Mouse (Mus musculus): ENCODE data around the gene Hist1h3e. TPM values are rescaled to one million over a fixed set of nuclear protein-coding genes. Genes with fewer than 3 reads are reported as not detected.
"Not testable (repeated sequence)": the region's sequence is repeated elsewhere in the genome, so short reads cannot be mapped to it uniquely, and the experiment has no call there.

Gene Hist1h3e
- total RNA-seq, 1 experiment from 2014 or later, result 153 TPM

GRCm38 (mm10) chr13:23585442-23586098 is 23.4 kb upstream of the Hist1h3e start:
- peak; percentile 79 for ATAC-seq (replicated peaks in 1 of 2; ENCODE audit: insufficient read depth in 1 of 2, low FRiP score in 2 of 2, low TSS enrichment in 1 of 2, low read depth in 1 of 2, poor library complexity in 2 of 2, severe bottlenecking in 2 of 2)

DNA sequence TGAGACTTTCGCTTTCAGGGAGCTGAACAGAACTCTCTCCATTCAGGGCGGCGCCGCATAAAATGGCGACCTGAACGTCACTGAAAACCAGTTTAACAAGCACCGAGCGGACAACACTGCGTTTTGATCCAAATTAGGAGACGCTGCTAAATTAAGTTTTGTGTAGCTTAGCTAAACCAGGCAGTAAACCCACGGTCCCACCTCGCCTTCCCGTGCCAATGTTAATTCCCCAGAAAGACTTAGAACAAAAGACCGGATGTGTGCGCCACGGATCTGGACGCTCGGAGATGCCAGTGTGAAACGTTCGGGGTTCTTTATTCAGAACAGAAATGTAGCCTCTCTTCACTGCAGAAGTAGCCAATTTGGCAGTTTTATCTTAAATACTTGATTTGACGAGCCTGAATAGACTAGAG is 22.9 kb upstream of the Hist1h3e start:
- ATAC-seq (replicated peaks in 1 of 2; ENCODE audit: insufficient read depth in 1 of 2, low FRiP score in 2 of 2, low TSS enrichment in 1 of 2, low read depth in 1 of 2, poor library complexity in 2 of 2, severe bottlenecking in 2 of 2), result 0 out of 4 replicates have a peak, but pooled peaks of 1 of the 2 experiments have one; percentile 22

- no peak for ATAC-seq (replicated peaks in 1 of 2; ENCODE audit: insufficient read depth in 1 of 2, low FRiP score in 2 of 2, low TSS enrichment in 1 of 2, low read depth in 1 of 2, poor library complexity in 2 of 2, severe bottlenecking in 2 of 2)
Observed at GRCm38 (mm10) chr13:23584331-23584730, 22.2 kb upstream of the Hist1h3e start.

- no peak for ATAC-seq (replicated peaks in 1 of 2; ENCODE audit: insufficient read depth in 1 of 2, low FRiP score in 2 of 2, low TSS enrichment in 1 of 2, low read depth in 1 of 2, poor library complexity in 2 of 2, severe bottlenecking in 2 of 2)
Observed at GRCm38 (mm10) chr13:23583387-23584068, 21.4 kb upstream of the Hist1h3e start.

- no peak for ATAC-seq (replicated peaks in 1 of 2; ENCODE audit: insufficient read depth in 1 of 2, low FRiP score in 2 of 2, low TSS enrichment in 1 of 2, low read depth in 1 of 2, poor library complexity in 2 of 2, severe bottlenecking in 2 of 2)
Observed at GRCm38 (mm10) chr13:23582219-23583056, 20.3 kb upstream of the Hist1h3e start.

DNA sequence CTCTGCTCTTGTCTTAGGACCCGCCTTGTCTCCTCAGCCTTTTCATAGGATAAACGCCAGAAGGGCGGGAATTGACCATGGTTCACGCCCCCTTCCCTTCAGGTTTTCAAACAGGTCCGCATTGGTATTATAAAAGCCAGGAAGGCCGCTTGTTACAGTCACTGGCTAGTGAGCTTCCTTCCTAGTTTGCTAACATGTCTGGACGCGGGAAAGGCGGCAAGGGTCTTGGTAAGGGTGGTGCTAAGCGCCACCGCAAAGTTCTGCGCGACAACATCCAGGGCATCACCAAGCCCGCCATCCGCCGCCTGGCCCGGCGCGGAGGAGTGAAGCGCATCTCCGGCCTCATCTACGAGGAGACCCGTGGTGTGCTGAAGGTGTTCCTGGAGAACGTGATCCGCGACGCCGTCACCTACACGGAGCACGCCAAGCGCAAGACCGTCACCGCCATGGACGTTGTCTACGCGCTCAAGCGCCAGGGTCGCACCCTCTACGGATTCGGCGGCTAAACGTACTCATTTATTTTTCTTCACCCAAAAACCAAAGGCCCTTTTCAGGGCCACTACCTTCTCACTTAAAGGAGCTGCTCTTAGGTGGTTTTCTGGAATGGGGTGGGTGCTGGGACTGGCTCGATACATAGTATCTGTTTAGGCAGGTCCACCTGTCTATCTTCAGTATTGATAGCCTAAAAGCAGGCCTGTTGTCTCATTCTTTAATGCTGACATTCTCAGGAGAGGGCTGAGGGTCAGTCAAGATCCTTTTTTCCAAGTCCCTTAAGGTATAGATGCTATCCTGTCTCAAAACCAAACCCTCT is 19.4 kb upstream of the Hist1h3e start, which contains the start of gene Hist1h4d:
Hist1h4d (plus strand) TSS at position 191 of the 811 bp plus-strand sequence.
- peak; percentile 81 to 83 for ATAC-seq (replicated peaks in 1 of 2; ENCODE audit: insufficient read depth in 1 of 2, low FRiP score in 2 of 2, low TSS enrichment in 1 of 2, low read depth in 1 of 2, poor library complexity in 2 of 2, severe bottlenecking in 2 of 2)

- no peak for ATAC-seq (replicated peaks in 1 of 2; ENCODE audit: insufficient read depth in 1 of 2, low FRiP score in 2 of 2, low TSS enrichment in 1 of 2, low read depth in 1 of 2, poor library complexity in 2 of 2, severe bottlenecking in 2 of 2)
Observed at GRCm38 (mm10) chr13:23577835-23578234, 15.7 kb upstream of the Hist1h3e start.

DNA sequence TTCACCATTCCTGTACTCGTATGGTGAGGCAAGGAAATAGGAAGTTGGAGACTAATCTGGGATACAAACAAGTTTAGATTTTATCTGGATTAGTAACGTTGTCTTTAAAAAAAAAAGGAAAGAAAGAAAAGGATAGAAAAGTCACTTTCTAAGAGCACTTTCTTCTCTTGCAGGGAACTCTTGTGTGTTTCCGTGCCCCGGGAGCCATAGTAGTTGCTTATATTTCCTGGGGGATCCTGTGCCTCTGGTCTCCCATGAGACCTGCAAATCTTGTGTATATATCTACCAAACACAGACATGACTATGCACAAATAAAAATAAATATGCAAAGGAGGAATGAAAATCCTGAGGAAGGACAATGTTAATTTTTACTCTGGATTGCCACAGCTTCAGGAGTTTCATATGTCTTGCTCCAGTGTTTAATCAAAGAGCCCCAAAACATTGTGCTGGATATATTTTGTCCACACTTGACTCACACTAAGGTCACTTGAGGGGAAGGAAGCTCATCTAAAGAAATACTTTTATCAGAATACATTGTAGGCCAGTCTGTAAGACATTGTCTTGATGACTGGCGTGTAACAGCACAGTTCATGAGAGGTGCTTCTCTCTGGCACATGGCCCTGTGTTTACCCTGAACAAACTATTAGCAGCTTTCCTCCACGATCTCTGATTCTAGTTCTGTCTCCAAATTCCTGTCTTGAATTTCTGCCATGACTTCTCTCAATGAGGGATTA is 14.9 kb upstream of the Hist1h3e start:
- ATAC-seq (replicated peaks in 1 of 2; ENCODE audit: insufficient read depth in 1 of 2, low FRiP score in 2 of 2, low TSS enrichment in 1 of 2, low read depth in 1 of 2, poor library complexity in 2 of 2, severe bottlenecking in 2 of 2), result no peak

DNA sequence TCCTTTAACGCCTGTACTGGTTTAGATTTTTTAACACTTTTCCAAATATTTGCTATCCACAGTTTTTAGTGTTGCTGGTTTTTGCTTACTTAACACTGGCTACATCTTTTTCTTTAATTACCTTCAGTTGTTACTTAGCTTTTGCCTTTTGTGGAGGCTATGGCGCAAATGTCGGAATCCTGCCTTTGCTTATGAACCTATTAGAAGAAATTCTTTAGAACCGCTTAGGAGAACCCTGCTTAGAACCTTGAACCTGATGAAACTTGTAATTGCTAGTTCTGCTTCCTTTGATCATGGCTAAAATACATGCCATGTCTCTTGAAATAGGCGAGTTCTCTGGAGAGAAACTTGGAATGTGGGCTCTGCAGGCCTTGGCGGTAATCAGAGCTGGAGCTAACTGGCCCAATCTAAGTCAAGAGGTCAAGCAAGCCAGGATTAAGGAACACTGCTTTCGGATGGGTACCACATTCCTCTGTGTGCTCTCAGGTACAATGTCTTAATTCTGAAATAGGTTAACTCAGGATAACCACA is 14.2 kb upstream of the Hist1h3e start:
- no peak for ATAC-seq (replicated peaks in 1 of 2; ENCODE audit: insufficient read depth in 1 of 2, low FRiP score in 2 of 2, low TSS enrichment in 1 of 2, low read depth in 1 of 2, poor library complexity in 2 of 2, severe bottlenecking in 2 of 2)

DNA sequence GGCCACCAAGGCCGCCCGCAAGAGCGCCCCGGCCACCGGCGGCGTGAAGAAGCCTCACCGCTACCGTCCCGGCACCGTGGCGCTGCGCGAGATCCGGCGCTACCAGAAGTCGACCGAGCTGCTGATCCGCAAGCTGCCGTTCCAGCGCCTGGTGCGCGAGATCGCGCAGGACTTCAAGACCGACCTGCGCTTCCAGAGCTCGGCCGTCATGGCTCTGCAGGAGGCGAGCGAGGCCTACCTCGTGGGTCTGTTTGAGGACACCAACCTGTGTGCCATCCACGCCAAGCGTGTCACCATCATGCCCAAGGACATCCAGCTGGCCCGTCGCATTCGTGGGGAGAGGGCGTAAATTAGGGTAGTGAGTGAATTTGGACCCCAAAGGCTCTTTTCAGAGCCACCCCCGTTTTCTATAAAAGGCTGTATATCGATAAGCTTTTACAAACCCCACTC is 13.7 kb upstream of the Hist1h3e start:
- not testable (repeated sequence) for ATAC-seq (replicated peaks in 1 of 2; ENCODE audit: insufficient read depth in 1 of 2, low FRiP score in 2 of 2, low TSS enrichment in 1 of 2, low read depth in 1 of 2, poor library complexity in 2 of 2, severe bottlenecking in 2 of 2)

- ATAC-seq (replicated peaks in 1 of 2; ENCODE audit: insufficient read depth in 1 of 2, low FRiP score in 2 of 2, low TSS enrichment in 1 of 2, low read depth in 1 of 2, poor library complexity in 2 of 2, severe bottlenecking in 2 of 2), result peak; percentile 35 to 47; a peak in 3 of 4 replicates
Observed at GRCm38 (mm10) chr13:23575271-23575851, 13.2 kb upstream of the Hist1h3e start, which contains the start of gene Hist1h3d. TSS of gene Hist1h3d (plus strand) at chr13:23575763.

- not testable (repeated sequence) for ATAC-seq (replicated peaks in 1 of 2; ENCODE audit: insufficient read depth in 1 of 2, low FRiP score in 2 of 2, low TSS enrichment in 1 of 2, low read depth in 1 of 2, poor library complexity in 2 of 2, severe bottlenecking in 2 of 2)
Observed at GRCm38 (mm10) chr13:23574546-23575170, 12.5 kb upstream of the Hist1h3e start.

- ATAC-seq (replicated peaks in 1 of 2; ENCODE audit: insufficient read depth in 1 of 2, low FRiP score in 2 of 2, low TSS enrichment in 1 of 2, low read depth in 1 of 2, poor library complexity in 2 of 2, severe bottlenecking in 2 of 2), result peak; percentile 82 to 83
Observed at GRCm38 (mm10) chr13:23573898-23574524, 11.8 kb upstream of the Hist1h3e start, which contains the start of the genes Hist1h2bf and Hist1h2ad. TSS of gene Hist1h2bf (minus strand) at chr13:23574196. TSS of gene Hist1h2ad (plus strand) at chr13:23574381.

DNA sequence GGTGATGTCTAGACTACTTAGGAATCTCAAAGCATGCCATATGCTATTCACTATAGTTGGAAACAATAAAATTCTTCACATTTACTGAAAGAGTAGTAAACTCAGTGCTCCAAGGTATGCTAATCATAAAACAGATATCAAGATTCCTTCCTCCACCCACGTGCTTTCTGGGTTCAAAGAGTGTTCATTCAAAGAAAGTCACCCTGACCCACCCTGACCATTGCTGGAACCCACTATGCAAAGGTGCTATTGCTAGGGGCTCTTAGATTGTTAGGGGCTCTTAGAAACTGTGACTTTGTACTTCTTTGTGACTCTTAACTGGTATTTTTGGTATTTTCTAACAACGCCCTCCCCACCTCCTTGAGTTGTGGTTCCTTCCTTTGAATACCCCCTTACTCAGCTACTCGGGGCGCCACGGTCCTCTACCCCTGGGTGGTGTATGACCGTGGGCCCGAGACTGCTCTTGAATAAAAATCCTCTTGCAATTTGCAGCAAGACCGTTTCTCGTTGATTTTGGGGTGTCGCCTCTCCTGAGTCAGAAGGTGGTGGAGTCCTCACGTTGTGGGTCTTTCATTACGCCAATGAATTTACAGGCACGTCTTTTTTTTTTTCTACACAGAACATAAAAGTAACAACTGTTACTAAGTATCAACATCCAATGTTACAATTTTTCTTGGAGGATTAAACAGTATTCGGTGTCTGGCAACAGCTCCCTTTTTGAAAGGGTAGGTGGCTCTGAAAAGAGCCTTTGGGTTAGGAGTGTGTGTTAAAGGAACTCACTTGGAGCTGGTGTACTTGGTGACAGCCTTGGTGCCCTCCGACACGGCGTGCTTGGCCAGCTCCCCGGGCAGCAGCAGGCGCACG is 11.1 kb upstream of the Hist1h3e start:
- ATAC-seq (replicated peaks in 1 of 2; ENCODE audit: insufficient read depth in 1 of 2, low FRiP score in 2 of 2, low TSS enrichment in 1 of 2, low read depth in 1 of 2, poor library complexity in 2 of 2, severe bottlenecking in 2 of 2), result not testable (repeated sequence)

All from hematopoietic stem cell, adult 5-6 weeks (primary cell).